Mouse (Mus musculus) stomach, postnatal 0 days (tissue): ENCODE data around the gene Zfp622. TPM values are rescaled to one million over a fixed set of nuclear protein-coding genes. Genes with fewer than 3 reads are reported as not detected.

ENCODE experiments used
- ATAC-seq: fragments of 200-750 bp; cut with Nextera tagmentation; 2 replicates; pipeline ENCODE4 v1.8.0; 2017; ENCODE audit not compliant: low FRiP score, low TSS enrichment
- DNase-seq: peaks from one replicate; pipeline ENCODE4 v3.0.0-alpha.2; 2016; ENCODE audit warnings: low spot score
- H3K27ac ChIP-seq: fragments of 300-500 bp; sonication (generic); replicated peaks from 2 replicates; pipeline ENCODE4 v1.5.1; 2014; ENCODE audit warnings: mild to moderate bottlenecking, control low read depth
- H3K27me3 ChIP-seq: fragments of 300-500 bp; sonication (generic); 2 replicates; pipeline ENCODE4 v1.6.1; 2014; ENCODE audit warnings: low read length; ENCODE audit not compliant: control insufficient read depth, insufficient read depth
- H3K36me3 ChIP-seq: fragments of 300-500 bp; sonication (generic); 2 replicates; pipeline ENCODE4 v1.6.1; 2014; ENCODE audit warnings: low read length, mixed read lengths; ENCODE audit not compliant: control insufficient read depth, insufficient read depth
- H3K4me1 ChIP-seq: fragments of 300-500 bp; sonication (generic); replicated peaks from 2 replicates; pipeline ENCODE4 v1.6.1; 2014; ENCODE audit warnings: antibody characterized with exemption; ENCODE audit not compliant: control insufficient read depth, insufficient read depth
- H3K4me2 ChIP-seq: fragments of 300-500 bp; sonication (generic); replicated peaks from 2 replicates; pipeline ENCODE4 v1.6.1; 2014; ENCODE audit warnings: low read depth, mild to moderate bottlenecking, control low read depth, moderate library complexity
- H3K4me3 ChIP-seq: fragments of 300-500 bp; sonication (generic); 2 replicates; pipeline ENCODE4 v1.5.1; 2014; ENCODE audit warnings: low read depth, low read length, control low read depth
- H3K9ac ChIP-seq: fragments of 300-500 bp; sonication (generic); 2 replicates; pipeline ENCODE4 v1.6.1; 2014; ENCODE audit warnings: mild to moderate bottlenecking, low read length, control low read depth, mixed read lengths
- H3K9me3 ChIP-seq: fragments of 300-500 bp; sonication (generic); 2 replicates; pipeline ENCODE4 v1.6.1; 2016; ENCODE audit warnings: low read length; ENCODE audit not compliant: control insufficient read depth
- CTCF ChIP-seq: IDR thresholded peaks from 2 replicates; pipeline ENCODE4 v1.5.1; 2016; ENCODE audit warnings: antibody characterized with exemption, low read depth, mild to moderate bottlenecking, moderate library complexity
- EP300 ChIP-seq: optimal IDR thresholded peaks from 2 replicates; pipeline ENCODE3; 2016; ENCODE audit warnings: antibody characterized with exemption
- WGBS: fragments of 180-500 bp; shearing (Covaris S2); extraction: QIAGEN DNeasy Blood & Tissue Kit; methylation state at CpG from one replicate; pipeline ENCODE4 v1.1.7; 2014; 5-methylcytosine and 5-hydroxymethylcytosine counted together
- polyA plus RNA-seq: library from polyadenylated mRNA; unstranded; fragments of >200 nt; fragmentation: Nextera tagmentation; extraction: Ambion mirVana; gene quantifications from 2 replicates; pipeline ENCODE4 v1.2.1, GENCODE M21; 2015

Gene Zfp622
- polyA plus RNA-seq, 1 experiment from 2014 or later = 20.1 TPM

GRCm38 (mm10) chr15:26008621-26009020 lies 24.5 kb downstream of the Zfp622 start:
- ATAC-seq (no peak), DNase-seq (no peak)
- no peaks in the 10 kb centered on the region for H3K4me1 ChIP-seq
- WGBS = 62% methylated on average over 3 of the region's 3 CpGs
- no peak overlapping the region for H3K4me3 ChIP-seq
- H3K27ac ChIP-seq = no peak overlapping the region
- H3K9me3 ChIP-seq = no peaks in the 10 kb centered on the region
- no peaks in the 10 kb centered on the region for H3K27me3 ChIP-seq
- no peak overlapping the region for H3K4me2 ChIP-seq
- H3K9ac ChIP-seq = no peak overlapping the region
- TF ChIP-seq EP300 (no peak), CTCF (no peak)
- H3K36me3 ChIP-seq = no peaks in the 10 kb centered on the region

GRCm38 (mm10) chr15:26012891-26013290 lies 28.7 kb downstream of the Zfp622 start:
- 54% methylated on average over 4 of the region's 4 CpGs for WGBS
- DNase-seq = no peak

GRCm38 (mm10) chr15:26015979-26016665 lies 32.0 kb downstream of the Zfp622 start:
- no peaks in the 10 kb centered on the region for H3K9me3 ChIP-seq
- H3K27ac ChIP-seq = no peak overlapping the region
- no peaks in the 10 kb centered on the region for H3K36me3 ChIP-seq
- WGBS = 37% methylated on average over 14 of the region's 14 CpGs
- H3K4me3 ChIP-seq = no peak overlapping the region
- no peak for TF ChIP-seq CTCF
- TF ChIP-seq EP300 = no peak
- H3K27me3 ChIP-seq = no peaks in the 10 kb centered on the region
- no peak overlapping the region for H3K9ac ChIP-seq
- ATAC-seq (no peak), DNase-seq (no peak)
- H3K4me1 ChIP-seq = no peaks in the 10 kb centered on the region
- H3K4me2 ChIP-seq = no peak overlapping the region

More at GRCm38 (mm10) chr15:26012891-26013290, 28.7 kb downstream of the Zfp622 start:
- ATAC-seq = no peak
- Histone ChIP-seq H3K4me2 (no peak overlapping the region), H3K4me1 (no peaks in the 10 kb centered on the region), H3K36me3 (no peaks in the 10 kb centered on the region), H3K9me3 (no peaks in the 10 kb centered on the region), H3K27me3 (no peaks in the 10 kb centered on the region), H3K9ac (no peak overlapping the region), H3K4me3 (no peak overlapping the region), H3K27ac (no peak overlapping the region)
- TF ChIP-seq EP300 (no peak), CTCF (no peak)

- WGBS = 85% methylated on average over 8 of the region's 8 CpGs
- H3K4me2 ChIP-seq = no peak overlapping the region
- no peak overlapping the region for H3K27ac ChIP-seq
- TF ChIP-seq EP300 (no peak), CTCF (no peak)
- ATAC-seq = no peak
- no peak overlapping the region for H3K9ac ChIP-seq
- no peak for DNase-seq
- no peaks in the 10 kb centered on the region for H3K36me3 ChIP-seq
- H3K4me1 ChIP-seq = no peaks in the 10 kb centered on the region
- no peaks in the 10 kb centered on the region for H3K27me3 ChIP-seq
- no peaks in the 10 kb centered on the region for H3K9me3 ChIP-seq
- H3K4me3 ChIP-seq = no peak overlapping the region
These were observed 37.6 kb downstream of the Zfp622 start for GRCm38 (mm10) chr15:26021721-26022120.

GRCm38 (mm10) chr15:26022636-26023035 lies 38.5 kb downstream of the Zfp622 start:
- DNase-seq (no peak), ATAC-seq (no peak)
- Histone ChIP-seq H3K4me1 (no peaks in the 10 kb centered on the region), H3K4me3 (no peak overlapping the region), H3K9me3 (no peaks in the 10 kb centered on the region), H3K4me2 (no peak overlapping the region), H3K27ac (no peak overlapping the region), H3K9ac (no peak overlapping the region), H3K27me3 (no peaks in the 10 kb centered on the region), H3K36me3 (no peaks in the 10 kb centered on the region)
- 85% methylated on average over 5 of the region's 5 CpGs for WGBS
- TF ChIP-seq EP300 = no peak
- no peak for TF ChIP-seq CTCF

- H3K9me3 ChIP-seq = no peaks in the 10 kb centered on the region
- TF ChIP-seq CTCF (no peak), EP300 (no peak)
- H3K27me3 ChIP-seq = no peaks in the 10 kb centered on the region
- ATAC-seq (no peak), DNase-seq (no peak)
- no peak overlapping the region for H3K9ac ChIP-seq
- H3K36me3 ChIP-seq = no peaks in the 10 kb centered on the region
- WGBS = 43% methylated on average over 3 of the region's 3 CpGs
- H3K4me2 ChIP-seq = no peak overlapping the region
- H3K4me1 ChIP-seq = no peaks in the 10 kb centered on the region
- no peak overlapping the region for H3K27ac ChIP-seq
- no peak overlapping the region for H3K4me3 ChIP-seq
These were observed 47.5 kb downstream of the Zfp622 start for GRCm38 (mm10) chr15:26031692-26032091.
